Mouse (Mus musculus): ENCODE results near the gene Hyls1. TPM values are rescaled to one million over a fixed set of nuclear protein-coding genes. Genes with fewer than 3 reads are reported as not detected.

The Hyls1 gene
- polyA plus RNA-seq, 1 experiment from 2014 or later: 11.0 TPM

DNA sequence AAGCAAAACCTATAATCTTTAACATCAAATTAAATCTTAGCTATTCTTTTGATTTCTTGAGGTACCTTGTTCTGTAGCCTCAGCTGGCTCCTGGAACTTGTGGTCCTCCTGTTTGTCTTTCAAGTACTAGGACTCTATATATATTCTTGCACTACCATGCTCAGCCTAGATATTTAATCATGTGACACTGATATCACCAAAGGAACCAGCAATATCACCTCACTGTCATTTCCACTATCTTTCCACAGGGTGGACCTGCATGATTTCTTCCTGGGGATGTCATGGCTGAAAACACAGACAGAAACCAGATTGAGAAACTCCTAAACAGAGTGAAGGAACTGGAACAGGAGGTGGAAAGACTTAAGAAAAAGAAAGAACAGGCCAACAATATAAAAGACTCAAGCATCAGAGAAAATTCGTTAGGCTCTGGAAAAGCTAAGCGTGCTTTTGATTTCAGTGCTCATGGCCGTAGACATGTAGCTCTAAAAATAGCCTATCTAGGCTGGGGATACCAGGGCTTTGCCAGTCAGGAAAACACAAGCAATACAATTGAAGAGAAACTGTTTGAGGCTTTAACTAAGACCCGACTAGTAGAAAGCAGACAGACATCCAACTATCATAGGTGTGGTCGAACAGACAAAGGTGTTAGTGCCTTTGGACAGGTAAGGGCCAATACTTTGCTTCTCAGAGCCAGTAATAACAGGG, 5.5 kb downstream of the Hyls1 start:
- ChIA-PET CTCF (no interaction called here), POLR2A (no interaction called here)
- no peaks in the 10 kb centered on the region for H3K27me3 ChIP-seq
- in situ Hi-C loops (cut with MboI; ENCODE audit: low pct_unique_long_range_greater_than_20kb): no loop called here
- no peak for TF ChIP-seq CTCF (IDR thresholded peaks at IDR 0.05)
- no peak for DNase-seq (ENCODE audit: low read depth, low spot score)
- ATAC-seq: no peak

DNA sequence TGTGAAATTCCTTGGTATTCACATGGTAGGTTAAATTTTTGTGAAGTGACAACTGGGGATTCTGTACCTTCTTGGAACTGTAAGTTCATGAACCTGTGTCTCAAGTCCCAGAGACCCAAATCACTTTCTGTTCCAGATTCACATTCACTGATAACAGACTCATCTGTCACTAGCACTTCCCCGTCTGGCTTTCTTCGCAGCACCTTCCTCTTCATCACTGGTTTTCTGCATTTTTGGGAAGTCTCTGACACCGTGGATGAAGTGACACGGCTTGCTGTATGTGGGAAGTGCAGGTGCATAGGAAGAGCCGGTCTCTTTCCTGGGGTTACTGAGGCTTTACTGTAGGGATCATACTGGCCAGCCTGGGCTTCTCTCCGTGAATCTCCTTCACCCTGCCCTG, 8.6 kb downstream of the Hyls1 start:
- ATAC-seq (no peak), DNase-seq (ENCODE audit: low read depth, low spot score) (no peak)
- CTCF ChIA-PET: no interaction called here
- POLR2A ChIA-PET: no interaction called here
- H3K27me3 ChIP-seq: peaks cover 14% of the 10 kb centered on the region
- TF ChIP-seq CTCF (IDR thresholded peaks at IDR 0.05): no peak
- in situ Hi-C loops (cut with MboI; ENCODE audit: low pct_unique_long_range_greater_than_20kb): no loop called here

DNA sequence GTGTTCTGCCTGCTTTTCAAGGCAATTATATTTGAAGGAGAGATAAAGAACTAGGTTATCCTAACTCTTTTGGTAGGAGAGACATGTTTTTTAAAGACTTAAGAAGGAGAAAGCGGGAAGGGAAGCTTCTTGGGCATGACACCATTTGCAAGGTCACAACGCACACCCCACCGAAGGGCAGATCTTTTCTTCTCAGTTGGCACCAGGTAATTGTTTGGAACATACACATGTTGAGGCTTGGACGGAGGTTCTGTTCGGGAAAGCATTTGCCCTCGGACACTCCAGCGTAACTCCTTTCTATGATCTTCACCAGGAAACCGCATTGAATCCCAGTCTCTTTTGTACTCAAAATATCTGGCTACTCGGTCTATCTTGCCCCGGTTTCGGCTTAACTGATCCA, 9.1 kb downstream of the Hyls1 start:
- CTCF ChIA-PET: no interaction called here
- DNase-seq (ENCODE audit: low read depth, low spot score) (no peak), ATAC-seq (no peak)
- peaks cover 15% of the 10 kb centered on the region for H3K27me3 ChIP-seq
- in situ Hi-C loops (cut with MboI; ENCODE audit: low pct_unique_long_range_greater_than_20kb): no loop called here
- TF ChIP-seq CTCF (IDR thresholded peaks at IDR 0.05): no peak
- POLR2A ChIA-PET: no interaction called here

DNA sequence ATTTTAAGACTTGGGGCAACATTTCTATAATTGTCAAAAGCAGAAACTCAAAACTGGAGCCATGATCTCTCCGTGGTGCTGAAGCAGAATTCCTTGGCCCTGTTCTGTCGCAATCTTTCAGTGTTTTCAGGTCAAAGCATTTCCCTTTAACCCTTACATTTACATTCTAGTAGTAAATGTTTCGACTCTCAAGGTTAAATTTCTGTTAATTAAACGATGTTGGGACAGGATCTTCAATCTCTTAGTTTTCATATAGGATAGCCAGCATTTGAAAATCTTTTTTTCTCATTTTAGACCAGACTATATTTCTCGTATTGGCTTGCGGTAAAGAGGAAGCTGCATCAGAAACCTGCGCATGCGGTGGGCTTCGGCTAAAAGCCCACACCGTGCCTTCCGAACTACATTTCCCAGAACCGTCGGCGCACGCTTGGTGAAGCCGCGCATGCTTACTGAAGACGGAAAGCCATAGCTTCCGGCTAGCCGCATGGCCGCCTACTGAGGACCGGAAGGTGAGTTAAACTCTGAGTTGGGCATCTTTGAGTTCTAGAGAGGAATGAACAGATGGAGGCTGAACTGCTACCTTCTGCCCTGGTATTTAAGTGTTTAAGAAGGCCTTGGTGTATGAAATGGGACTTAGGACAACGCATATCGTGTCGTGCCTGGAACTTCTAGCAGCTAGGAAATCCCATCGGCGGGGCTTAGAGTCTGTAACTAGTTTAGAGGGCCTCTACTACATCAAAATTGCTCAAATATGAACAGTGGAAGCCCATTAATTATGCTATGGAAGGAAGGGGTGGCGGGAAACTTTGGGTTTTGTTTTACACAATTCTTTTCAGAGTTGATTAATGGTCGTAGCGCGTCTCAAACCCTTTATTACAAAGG, 10.9 kb downstream of the Hyls1 start:
- H3K27me3 ChIP-seq: peaks cover 24% of the 10 kb centered on the region
- TF ChIP-seq CTCF (IDR thresholded peaks at IDR 0.05): no peak
- ATAC-seq: peak; percentile 89
- ChIA-PET CTCF (no interaction called here), POLR2A (no interaction called here)
- no peak for DNase-seq (ENCODE audit: low read depth, low spot score)
- in situ Hi-C loops (cut with MboI; ENCODE audit: low pct_unique_long_range_greater_than_20kb): no loop called here

DNA sequence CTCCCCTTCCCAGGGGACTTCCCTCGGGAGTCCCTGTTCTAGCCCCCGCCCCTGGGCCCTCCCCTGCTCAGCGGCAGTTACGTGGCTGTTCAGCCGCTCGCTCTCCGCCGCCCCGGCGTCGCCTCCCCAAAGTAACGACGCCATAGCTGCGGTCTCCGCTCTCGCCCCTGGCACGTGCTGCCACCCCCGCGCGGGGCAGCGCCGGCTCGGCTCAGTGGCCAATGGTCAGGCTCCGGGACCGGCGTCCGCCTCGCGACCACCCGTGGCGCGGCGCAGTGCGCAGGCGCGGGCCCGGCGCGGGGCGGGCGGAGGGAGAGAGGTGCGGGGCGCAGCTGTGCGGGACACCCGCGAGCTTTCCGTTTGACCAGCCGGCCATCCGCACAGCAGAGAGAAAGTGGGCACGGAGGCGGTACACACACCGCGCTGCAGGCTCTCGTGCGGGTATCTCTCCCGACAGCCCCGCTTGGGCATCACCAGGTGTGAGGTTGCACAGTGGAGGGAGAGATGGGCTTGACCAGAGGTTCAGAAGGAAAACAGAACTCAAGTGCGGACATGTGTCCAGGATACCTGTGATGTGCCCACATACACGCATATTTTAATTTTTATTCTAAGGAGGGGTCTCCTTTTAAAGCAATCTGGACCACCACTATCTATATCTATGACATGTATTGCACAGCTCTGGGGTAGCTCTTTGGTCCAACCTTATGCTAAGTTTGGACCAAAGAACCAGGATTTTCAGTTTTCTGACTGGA, 11.8 kb downstream of the Hyls1 start, which contains the start of the genes Ddx25 and Pus3:
TSS of gene Ddx25 (minus strand) at position 272 of the 752 bp plus-strand sequence.
TSS of gene Pus3 (plus strand) at position 339 of the 752 bp plus-strand sequence.
- in situ Hi-C loops (cut with MboI; ENCODE audit: low pct_unique_long_range_greater_than_20kb): no loop called here
- TF ChIP-seq CTCF (IDR thresholded peaks at IDR 0.05): no peak
- POLR2A ChIA-PET: interaction anchor here (0.6 kb wide), 1 partner anchor 123 kb away, joined by 3 read pairs; no protein-coding TSS in a partner anchor
- ATAC-seq (peak; percentile 61), DNase-seq (ENCODE audit: low read depth, low spot score) (no peak)
- CTCF ChIA-PET: no interaction called here
- H3K27me3 ChIP-seq: peaks cover 26% of the 10 kb centered on the region

DNA sequence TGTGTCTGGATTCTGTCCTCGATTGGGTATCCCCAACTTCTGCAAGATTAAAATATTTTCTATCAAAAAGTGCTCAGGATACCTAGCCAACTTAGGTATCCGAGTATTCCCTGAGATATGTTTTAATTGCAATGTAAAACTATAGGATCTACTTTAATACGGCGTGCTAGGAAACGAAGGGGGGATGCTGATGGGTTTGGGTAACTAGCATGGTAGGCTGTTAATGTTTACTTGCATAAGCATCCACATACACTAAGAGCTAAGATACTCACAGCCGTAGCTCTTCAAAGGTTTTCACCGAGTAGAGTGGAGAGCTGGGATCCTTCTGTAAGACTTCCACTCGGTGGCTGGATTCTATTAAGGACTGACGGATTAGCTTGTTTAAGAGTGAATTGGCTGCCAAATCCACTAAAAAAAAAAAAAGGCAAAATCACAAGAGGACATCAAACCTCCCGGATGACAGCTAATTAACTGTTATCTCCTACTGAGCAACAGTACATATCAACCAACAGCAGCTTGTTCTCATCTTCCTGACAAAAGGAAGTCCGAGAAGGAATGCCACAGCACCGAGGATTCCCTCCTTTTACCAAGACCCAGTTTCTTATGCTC, 13.6 kb downstream of the Hyls1 start:
- CTCF ChIA-PET: interaction anchor here (1.1 to 1.6 kb wide), 2 partner anchors 11 to 13 kb away, joined by 3 to 4 read pairs; no protein-coding TSS in a partner anchor
- peaks cover 26% of the 10 kb centered on the region for H3K27me3 ChIP-seq
- in situ Hi-C loops (cut with MboI; ENCODE audit: low pct_unique_long_range_greater_than_20kb): no loop called here
- no peak for DNase-seq (ENCODE audit: low read depth, low spot score)
- TF ChIP-seq CTCF (IDR thresholded peaks at IDR 0.05): no peak
- no peak for ATAC-seq
- POLR2A ChIA-PET: interaction anchor here (0.8 kb wide), 1 partner anchor 8 kb away, joined by 4 read pairs; no protein-coding TSS in a partner anchor

DNA sequence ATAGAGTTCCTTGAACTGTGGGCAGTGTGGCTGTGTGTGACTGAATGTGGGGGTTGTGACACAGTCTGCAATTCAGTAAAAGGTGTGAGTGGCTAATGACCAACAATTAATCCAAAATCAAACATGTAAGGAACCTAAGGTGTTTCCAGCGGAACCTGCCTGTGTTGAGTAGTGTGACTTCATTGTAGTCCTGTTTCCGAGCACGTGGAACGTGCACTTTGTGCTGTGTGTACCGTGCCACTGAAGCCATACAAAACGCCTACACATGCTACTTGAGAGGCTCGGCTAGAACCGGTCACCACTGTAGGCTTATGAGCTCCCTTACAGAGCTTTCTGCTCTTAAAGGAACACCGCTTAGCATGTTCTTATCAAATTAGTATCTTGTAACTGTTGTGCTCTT, 21.7 kb downstream of the Hyls1 start:
- CTCF ChIA-PET: no interaction called here
- POLR2A ChIA-PET: interaction anchor here (0.5 kb wide), 1 partner anchor 8 kb away, joined by 4 read pairs; no protein-coding TSS in a partner anchor
- ATAC-seq: no peak
- no peak for DNase-seq (ENCODE audit: low read depth, low spot score)
- in situ Hi-C loops (cut with MboI; ENCODE audit: low pct_unique_long_range_greater_than_20kb): loop anchor here (25.0 kb wide), 1 partner anchor 511 kb away; no protein-coding TSS in a partner anchor
- no peaks in the 10 kb centered on the region for H3K27me3 ChIP-seq
- no peak for TF ChIP-seq CTCF (IDR thresholded peaks at IDR 0.05)

DNA sequence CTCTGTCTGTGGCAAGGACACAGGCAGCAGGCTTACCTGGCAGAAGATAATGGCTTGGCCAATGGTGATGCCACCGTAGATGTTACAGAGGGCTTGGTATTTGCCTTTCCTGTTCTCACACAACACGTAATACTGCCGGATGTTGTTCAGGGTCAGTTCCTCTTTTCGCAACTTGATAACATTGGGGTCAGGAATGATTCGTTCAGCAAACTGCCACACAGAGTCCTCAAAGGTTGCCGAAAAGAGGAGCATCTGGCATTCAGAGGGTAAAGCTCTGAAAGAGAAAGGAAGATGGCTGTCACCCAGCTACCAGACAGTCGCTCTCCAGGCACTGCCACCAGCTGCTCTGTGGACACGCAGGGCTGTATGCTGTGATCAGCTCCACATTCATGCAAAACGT, 23.5 kb downstream of the Hyls1 start:
- CTCF ChIA-PET: interaction anchor here (0.7 to 1.1 kb wide), 3 partner anchors 8 to 347 kb away, joined by 3 to 4 read pairs (median 3); partner anchors contain the start of genes Srpr and Tirap
- in situ Hi-C loops (cut with MboI; ENCODE audit: low pct_unique_long_range_greater_than_20kb): loop anchor here (25.0 kb wide), 1 partner anchor 509 kb away; no protein-coding TSS in a partner anchor
- ATAC-seq (no peak), DNase-seq (ENCODE audit: low read depth, low spot score) (no peak)
- no peak for TF ChIP-seq CTCF (IDR thresholded peaks at IDR 0.05)
- no peaks in the 10 kb centered on the region for H3K27me3 ChIP-seq
- POLR2A ChIA-PET: no interaction called here

DNA sequence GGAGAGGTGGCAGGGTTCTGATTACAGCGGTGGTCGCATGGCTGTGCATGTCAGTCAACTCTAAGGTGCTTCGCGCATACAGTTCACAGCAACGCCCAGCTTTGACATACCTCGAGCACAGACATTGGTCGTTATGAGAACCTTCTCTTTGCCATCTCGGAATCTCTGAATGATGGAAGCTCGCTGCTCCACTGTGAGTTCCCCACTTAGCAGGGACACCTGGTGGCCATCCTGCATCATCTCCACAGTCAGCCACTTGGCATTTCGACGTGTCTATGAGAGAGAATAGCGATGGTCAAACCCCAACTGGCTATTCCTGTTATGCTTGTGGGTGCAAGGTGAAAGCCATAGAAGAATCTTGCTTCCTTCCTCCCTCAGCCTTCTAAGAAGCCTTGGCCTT, 24.5 kb downstream of the Hyls1 start:
- CTCF ChIA-PET: interaction anchor here (0.7 to 1.1 kb wide), 5 partner anchors 8 to 346 kb away, joined by 3 to 4 read pairs (median 3); partner anchors contain the start of genes Srpr and Tirap
- no peak for TF ChIP-seq CTCF (IDR thresholded peaks at IDR 0.05)
- H3K27me3 ChIP-seq: no peaks in the 10 kb centered on the region
- DNase-seq (ENCODE audit: low read depth, low spot score): no peak
- POLR2A ChIA-PET: no interaction called here
- in situ Hi-C loops (cut with MboI; ENCODE audit: low pct_unique_long_range_greater_than_20kb): loop anchor here (25.0 kb wide), 1 partner anchor 508 kb away; no protein-coding TSS in a partner anchor
- ATAC-seq: no peak

DNA sequence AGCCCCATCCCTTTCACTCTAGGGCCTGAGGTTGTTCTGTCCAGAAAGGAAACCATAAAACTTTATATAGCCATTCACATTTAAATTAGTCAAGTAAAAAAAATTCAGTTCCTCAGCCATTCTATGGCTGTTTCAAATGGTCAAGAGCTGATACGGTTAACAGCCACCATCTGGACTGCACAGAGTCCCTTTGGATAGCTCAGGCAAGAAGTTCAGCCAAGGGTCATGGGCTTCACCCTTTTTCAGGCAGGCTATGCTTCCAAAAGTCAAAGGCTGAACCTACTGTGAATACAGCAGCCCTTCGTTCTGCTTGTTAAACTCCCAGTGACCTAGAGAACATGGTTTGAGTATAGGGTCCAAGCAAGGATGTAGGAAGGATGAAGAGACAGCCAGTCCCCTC, 25.5 kb downstream of the Hyls1 start:
- no peak for TF ChIP-seq CTCF (IDR thresholded peaks at IDR 0.05)
- POLR2A ChIA-PET: no interaction called here
- H3K27me3 ChIP-seq: no peaks in the 10 kb centered on the region
- ATAC-seq: no peak
- CTCF ChIA-PET: interaction anchor here (1.1 kb wide), 1 partner anchor 10 kb away, joined by 3 read pairs; no protein-coding TSS in a partner anchor
- no peak for DNase-seq (ENCODE audit: low read depth, low spot score)
- in situ Hi-C loops (cut with MboI; ENCODE audit: low pct_unique_long_range_greater_than_20kb): loop anchor here (25.0 kb wide), 1 partner anchor 507 kb away; no protein-coding TSS in a partner anchor
